Mouse (Mus musculus) heart, postnatal 14 days (tissue): ENCODE measurements around the gene Cplx3. TPM values are rescaled to one million over a fixed set of nuclear protein-coding genes. Genes with fewer than 3 reads are reported as not detected.
A peak's percentile ranks its signal among the peaks of the same experiment; 100 is the strongest.

ENCODE experiments used
- DNase-seq, 2 experiments: peaks; one replicate each; pipeline ENCODE4 v3.0.0; 2021 to 2022
- intact Hi-C: fragments of 180-260 bp; cut with DNase I; formaldehyde crosslinking; loops from one replicate; pipeline ENCODE4 v1.15.1; 2025
- total RNA-seq, 2 experiments: library from RNA; stranded (reverse); gene quantifications; 2 replicates each; pipeline ENCODE4 v1.2.3; 2021

Cplx3 gene
- total RNA-seq, 2 experiments from 2014 or later: not detected

DNA sequence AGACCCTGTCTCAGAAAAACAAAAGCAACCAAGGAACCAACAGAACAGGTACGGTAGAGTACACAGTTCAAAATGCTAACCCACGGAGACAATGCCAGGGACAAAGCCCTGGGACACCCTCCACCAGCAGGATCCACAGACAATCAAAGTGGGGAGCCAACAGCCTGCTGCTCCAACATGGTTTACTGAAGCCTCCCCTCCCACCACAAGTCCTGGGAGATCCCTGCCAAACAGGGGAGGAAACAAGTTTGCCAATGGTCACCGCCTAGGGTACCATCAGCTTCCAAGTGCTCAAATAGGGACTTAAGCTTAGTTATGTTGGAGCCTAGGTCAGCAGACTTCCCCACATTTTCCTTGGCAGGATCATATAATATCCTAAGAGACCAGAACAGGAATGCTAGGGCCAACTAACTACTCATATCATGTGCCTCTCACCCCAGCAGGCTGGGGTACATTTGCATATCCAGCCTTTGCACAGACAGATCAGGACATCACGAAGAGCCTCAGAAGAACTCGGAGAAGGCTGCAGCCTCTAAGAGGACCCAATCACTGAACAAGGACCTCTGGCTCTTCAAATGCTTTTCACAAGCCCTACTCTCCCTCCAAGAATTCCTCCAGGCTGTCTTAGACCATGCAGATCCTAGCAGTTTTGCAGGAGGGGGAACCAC, 33.7 kb upstream of the Cplx3 start:
- intact Hi-C loops: no loop called here
- DNase-seq: no peak

DNA sequence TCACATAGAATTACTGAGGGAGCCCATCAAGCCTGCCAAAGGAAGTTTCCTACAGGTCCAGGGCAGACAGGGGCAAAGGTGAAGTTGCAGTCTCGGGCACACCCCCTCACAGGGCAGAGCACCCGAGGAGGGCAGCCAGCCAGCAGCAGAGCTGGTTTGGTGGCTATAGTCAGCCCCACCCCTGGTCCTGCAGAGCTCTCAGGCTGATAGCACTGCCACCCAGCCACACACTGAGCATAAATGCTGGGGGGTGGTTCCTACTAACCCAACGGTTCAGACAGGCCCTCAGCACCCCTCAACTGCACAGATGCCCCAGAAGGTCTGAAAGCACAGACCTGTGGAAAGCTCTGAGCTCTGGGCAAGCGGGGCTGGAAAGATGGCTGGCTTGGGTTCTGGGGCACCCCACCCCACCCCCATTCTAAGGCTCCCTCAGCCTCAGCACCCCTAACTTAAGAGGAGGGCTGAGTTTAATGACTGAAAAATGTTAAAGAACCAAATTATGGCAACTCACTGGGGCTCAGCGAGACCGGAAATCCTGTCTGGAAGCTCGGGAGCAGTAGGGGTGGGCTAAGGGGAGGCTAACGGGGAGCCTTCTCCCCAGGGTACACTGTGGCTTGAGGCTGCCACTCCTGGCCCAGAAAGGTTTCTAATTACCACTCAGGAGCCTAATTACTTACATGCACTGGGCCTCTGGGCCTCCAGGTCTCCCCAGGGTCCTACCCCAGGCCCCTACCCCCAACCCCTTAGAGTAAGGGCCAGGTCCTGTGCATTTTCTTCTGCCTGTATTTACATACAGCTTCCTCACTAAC, 32.8 kb upstream of the Cplx3 start:
- intact Hi-C loops: no loop called here
- DNase-seq: peak; percentile 43 to 56

DNA sequence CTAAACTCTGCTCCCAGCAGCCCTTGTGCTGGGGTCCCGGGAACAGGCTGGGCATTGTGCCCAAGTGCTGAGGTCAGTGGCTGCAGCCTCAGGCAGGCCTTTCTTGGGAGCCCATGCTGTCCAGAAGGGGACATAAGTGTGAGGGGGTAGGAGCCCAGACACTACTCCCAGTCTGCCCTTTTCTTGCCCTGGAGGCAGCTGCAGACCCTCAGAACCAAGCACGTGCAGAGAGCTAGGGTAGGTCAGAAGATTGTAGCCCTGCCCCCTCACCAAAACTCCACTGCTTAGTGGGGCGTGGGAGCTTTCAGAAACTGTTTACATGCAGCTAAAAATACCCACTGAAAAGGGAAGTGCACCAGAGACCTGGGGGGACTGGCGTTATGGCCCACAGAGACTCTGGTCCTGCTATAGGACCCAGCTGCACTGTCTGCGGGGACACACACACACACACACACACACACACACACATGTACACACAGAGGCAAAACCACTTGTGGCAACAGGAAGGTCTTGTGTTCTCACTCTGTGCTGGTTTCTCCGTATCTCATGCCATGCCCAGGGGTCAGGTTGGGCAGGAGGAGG, 31.8 kb upstream of the Cplx3 start:
- peak; percentile 77 to 84 for DNase-seq
- intact Hi-C loops: no loop called here

GRCm38 (mm10) chr9:57637272-57637671, 31.2 kb upstream of the Cplx3 start:
- intact Hi-C loops: no loop called here

DNA sequence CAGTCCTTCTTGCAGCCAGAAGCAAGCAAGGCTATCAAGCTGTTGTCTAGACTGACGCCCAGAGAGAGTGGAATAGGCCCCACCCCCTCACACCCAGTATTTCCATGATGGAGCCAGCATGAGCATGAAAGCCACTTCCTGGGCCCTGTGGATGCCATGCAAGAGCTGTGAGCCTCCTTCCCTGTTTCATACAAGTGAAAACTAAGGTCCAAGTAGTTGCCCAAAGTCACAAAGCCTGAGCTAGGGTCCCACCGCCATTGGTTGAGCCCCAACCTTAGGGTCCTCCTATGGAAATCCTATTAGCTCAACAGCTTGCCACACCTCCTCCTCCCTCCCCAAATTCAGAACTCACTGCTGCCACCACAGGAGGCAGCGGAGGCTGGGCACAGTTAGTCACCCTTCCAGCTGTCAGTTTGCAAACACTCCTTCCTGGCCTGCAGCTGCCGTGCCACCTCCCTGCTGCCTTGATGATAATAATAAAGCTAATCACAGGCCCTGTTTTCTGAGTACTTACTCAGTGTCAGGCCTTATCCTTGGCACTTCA, 27.5 kb upstream of the Cplx3 start:
- intact Hi-C loops: no loop called here
- DNase-seq: no peak

More at GRCm38 (mm10) chr9:57637272-57637671, 31.2 kb upstream of the Cplx3 start:
- no peak for DNase-seq

- intact Hi-C loops: loop anchor here (1.0 to 5.0 kb wide), 3 partner anchors 16 to 87 kb away; no protein-coding TSS in a partner anchor
These were observed 23.2 kb upstream of the Cplx3 start for GRCm38 (mm10) chr9:57629118-57629874.

GRCm38 (mm10) chr9:57628717-57629116, 22.6 kb upstream of the Cplx3 start:
- intact Hi-C loops: loop anchor here (1.0 to 5.0 kb wide), 3 partner anchors 17 to 86 kb away; no protein-coding TSS in a partner anchor
- DNase-seq: no peak

More at GRCm38 (mm10) chr9:57629118-57629874, 23.2 kb upstream of the Cplx3 start:
- DNase-seq: peak; percentile 85 to 91

- intact Hi-C loops: loop anchor here (5.0 kb wide), 1 partner anchor 86 kb away; no protein-coding TSS in a partner anchor
- no peak for DNase-seq
These were observed 21.8 kb upstream of the Cplx3 start for GRCm38 (mm10) chr9:57627892-57628291.

GRCm38 (mm10) chr9:57627191-57627590, 21.1 kb upstream of the Cplx3 start:
- no peak for DNase-seq
- intact Hi-C loops: loop anchor here (5.0 kb wide), 1 partner anchor 85 kb away; no protein-coding TSS in a partner anchor

- intact Hi-C loops: loop anchor here (5.0 kb wide), 1 partner anchor 84 kb away; no protein-coding TSS in a partner anchor
- DNase-seq: no peak
These were observed 19.8 kb upstream of the Cplx3 start for GRCm38 (mm10) chr9:57625674-57626500.

GRCm38 (mm10) chr9:57624295-57624694, 18.2 kb upstream of the Cplx3 start:
- intact Hi-C loops: no loop called here
- DNase-seq: no peak

GRCm38 (mm10) chr9:57620674-57621073, 14.6 kb upstream of the Cplx3 start, which contains the start of gene Lman1l:
Gene Lman1l, minus strand, starts transcription at chr9:57620774.
- intact Hi-C loops: no loop called here
- DNase-seq: no peak

GRCm38 (mm10) chr9:57618854-57619253, 12.8 kb upstream of the Cplx3 start:
- intact Hi-C loops: no loop called here
- DNase-seq: no peak

DNA sequence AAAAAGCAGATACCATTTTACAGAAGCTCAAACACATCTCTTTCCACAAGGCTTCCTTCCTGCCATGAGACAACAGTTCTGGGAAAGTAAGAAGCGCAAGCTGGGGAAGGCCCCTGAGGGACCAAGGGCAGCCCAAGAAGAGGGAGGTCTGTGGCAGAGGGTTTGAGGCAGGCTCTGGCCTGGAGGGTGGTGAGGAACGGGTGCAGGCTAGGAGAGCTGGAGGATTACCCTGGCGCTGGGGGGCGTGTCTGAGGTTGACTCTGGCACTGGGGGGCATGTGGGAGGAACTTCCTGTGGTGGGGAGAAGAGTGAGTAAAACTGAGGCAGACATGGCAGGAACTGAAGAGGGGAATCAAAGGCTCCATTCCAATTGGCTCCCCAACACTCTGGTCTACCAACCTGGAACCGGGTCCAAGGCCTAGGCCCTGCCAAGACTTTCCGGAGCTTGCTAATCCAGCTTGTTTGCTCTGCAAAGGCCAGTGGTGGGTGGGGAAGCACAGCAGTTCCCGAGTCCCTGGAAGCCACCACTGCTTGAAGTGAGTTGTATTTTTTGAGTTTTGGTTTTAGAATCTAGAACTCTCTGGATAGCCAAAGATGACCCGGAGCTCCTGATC, 11.6 kb upstream of the Cplx3 start:
- DNase-seq: no peak
- intact Hi-C loops: no loop called here

DNA sequence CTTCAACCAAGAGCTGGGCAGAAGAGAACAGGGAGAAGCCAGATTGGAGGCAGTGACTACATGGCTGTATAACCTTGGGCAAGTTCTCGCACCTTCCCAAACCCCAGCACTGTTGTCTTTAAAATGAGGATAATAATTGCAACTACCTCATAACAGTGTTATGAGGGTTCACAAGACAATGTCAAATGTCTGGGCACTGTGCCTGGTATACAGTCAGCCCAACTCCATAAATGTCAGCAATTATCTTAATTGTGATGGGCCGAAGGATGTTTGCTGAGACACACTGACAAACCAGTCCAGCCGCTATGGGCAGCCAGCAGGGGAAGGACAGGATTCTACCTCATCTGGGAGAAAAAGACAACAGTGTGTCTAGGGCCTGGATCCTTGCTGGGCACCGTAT, 8.7 kb upstream of the Cplx3 start:
- no peak for DNase-seq
- intact Hi-C loops: no loop called here

DNA sequence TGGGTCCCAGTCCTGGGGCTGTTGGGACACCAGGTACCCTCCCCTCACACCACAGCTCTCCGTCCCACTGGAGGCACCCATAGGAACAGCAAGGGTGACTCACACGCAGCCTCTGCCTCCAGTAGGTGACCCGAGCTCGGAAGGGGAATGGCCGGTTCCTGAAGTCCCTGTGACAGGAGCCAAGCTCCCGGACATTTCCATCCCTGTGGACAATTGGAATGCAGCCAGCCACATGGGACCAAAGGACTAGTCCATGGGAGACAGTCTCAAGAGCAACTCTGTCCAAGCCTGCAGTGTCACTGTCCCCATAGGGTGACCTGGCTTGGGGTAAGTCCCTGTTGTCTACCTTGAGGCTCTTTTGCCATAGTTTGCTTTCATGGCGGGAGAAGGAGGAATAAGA, 7.9 kb upstream of the Cplx3 start:
- intact Hi-C loops: no loop called here
- DNase-seq: no peak

DNA sequence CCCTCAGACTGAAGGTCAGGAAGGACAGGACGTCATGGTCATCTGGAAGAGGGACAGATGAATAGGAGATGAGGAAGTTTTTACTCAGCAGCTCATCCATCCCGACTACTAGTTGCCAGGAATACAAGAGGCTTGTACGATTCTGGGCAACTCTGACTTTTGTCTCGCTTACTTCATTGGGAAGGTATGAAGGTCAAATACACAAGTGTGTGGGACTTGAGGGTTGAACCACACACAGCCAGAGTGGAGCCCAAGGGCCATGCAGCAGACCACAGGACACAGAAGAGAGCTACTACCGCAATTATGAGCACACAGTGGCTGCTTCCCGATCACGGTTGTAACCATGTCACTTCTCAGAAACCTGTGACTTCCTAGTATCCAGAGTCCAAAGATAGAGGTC, 6.5 kb upstream of the Cplx3 start:
- intact Hi-C loops: no loop called here
- no peak for DNase-seq

DNA sequence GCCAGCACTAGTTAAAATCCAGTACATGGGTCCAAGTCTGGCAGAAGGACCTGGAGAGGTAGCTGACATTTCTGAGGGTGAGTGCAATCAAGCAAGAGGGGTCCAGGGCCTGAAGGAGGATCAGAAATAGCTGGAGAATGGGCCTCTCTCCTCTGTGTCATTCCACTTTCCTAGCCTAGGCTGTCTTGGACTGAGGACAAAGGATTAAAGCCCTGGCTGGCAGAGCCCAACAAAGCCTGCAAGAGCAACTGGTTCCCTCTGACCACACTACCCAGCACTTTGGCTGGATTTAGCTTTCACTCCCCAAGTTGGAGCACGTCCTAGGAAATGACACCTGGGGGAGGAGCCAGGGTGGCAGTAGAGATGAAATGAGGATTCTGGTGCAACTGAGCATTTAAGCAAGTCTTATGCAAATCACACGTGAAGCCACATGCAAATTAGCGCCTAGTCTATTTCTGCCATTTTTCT, 4.3 kb upstream of the Cplx3 start:
- intact Hi-C loops: no loop called here

DNA sequence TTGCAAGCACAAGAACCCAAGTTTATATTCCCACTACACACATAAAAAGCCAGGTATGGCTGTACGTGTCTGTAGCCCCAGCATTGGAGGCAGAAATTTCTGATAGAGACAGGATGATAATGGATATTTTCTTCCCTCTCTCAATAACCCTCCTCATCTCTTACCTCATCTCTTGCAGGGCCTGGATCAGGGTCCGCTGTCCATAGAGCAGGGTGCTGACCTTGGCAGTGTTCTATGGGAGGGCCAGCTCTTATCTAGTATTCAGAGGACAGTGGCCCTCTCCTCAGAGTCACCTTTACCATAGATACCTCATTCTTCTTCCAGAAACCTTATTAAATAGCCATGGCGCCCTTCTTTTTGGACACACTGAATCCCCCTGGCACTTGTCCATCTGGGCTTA, 3.7 kb upstream of the Cplx3 start:
- intact Hi-C loops: no loop called here

More for the DNA sequence above, 4.3 kb upstream of the Cplx3 start:
- no peak for DNase-seq

More for the DNA sequence above, 3.7 kb upstream of the Cplx3 start:
- no peak for DNase-seq
